ENCODE assay signal across 7 mouse cellular contexts in the genomic region with DNA sequence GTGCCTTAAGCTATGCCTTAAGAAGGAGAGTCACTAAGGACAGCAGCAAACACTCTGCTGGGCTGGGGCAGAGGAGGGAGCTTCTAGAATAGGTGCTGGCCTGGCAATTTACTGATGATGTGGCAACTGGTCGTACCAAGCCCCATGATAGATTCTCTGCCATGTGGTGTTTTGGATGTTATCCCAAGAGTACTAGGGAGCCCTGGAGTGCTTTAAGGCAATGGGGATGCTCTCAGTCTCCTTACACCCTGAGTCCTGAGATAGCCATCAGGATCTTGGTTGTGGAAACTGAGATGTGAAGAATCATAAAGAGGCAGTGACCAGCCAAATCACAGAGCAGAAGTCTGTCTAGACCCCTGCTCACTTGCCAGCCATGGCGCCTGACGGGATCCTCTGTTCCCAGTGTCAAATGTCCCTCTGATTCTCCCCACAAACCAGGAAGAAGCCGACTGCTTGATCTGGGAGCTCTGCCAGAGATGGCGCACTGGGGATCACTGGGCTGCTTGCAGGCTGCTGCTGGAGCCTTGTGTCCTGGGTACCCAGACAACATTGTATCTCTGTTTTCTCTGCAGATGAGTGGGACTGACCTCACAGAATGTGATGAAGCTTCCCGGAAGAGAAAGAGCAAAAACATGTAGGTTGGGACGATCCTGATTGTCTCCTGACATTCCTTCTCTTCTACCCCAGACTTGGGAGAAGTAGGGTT.
DNase-seq lines count a peak whose midpoint lies in the region; ATAC-seq lines count a peak whose summit lies in the region.

No protein-coding gene starts in this region.

- DNase-seq in limb, embryonic 10.5 days (ENCODE audit: low spot score): no peak
- DNase-seq in cerebellum, adult 18-20 months: peak; percentile 67 to 75
- no peak for DNase-seq in heart, embryonic 10.5 days (ENCODE audit: low spot score)
- peak; percentile 41 to 42 for DNase-seq in left cerebral cortex, postnatal 14 days (ENCODE audit: low spot score in 2 of 2)
- DNase-seq in urinary bladder, adult 2 months (ENCODE audit: low spot score): no peak

- no peak overlapping the region for H3K4me2 ChIP-seq in limb, embryonic 13.5 days (replicated peaks)
- H3K4me2 ChIP-seq in liver, embryonic 12.5 days: no peak overlapping the region

- peak overlapping the region; percentile 25; the same call in 1 of the 2 replicates for H3K9ac ChIP-seq in limb, embryonic 13.5 days
- no peak overlapping the region for H3K9ac ChIP-seq in liver, embryonic 12.5 days

- H3K27ac ChIP-seq in limb, embryonic 13.5 days: peak overlapping the region; percentile 55; the same call in 1 of the 2 replicates
- no peak overlapping the region for H3K27ac ChIP-seq in limb, embryonic 10.5 days
- H3K27ac ChIP-seq in heart, embryonic 10.5 days: 0 out of 2 replicates have a peak overlapping the region, but pooled peaks have one; percentile 38
- no peak overlapping the region for H3K27ac ChIP-seq in liver, embryonic 12.5 days

- no peak for ATAC-seq in limb, embryonic 13.5 days (ENCODE audit: low FRiP score, low read depth)
- ATAC-seq in liver, embryonic 12.5 days: no peak

- H3K9me3 ChIP-seq in limb, embryonic 13.5 days: no peaks in the 10 kb centered on the region
- H3K9me3 ChIP-seq in limb, embryonic 10.5 days (replicated peaks): no peaks in the 10 kb centered on the region
- H3K9me3 ChIP-seq in heart, embryonic 10.5 days: no peaks in the 10 kb centered on the region
- no peaks in the 10 kb centered on the region for H3K9me3 ChIP-seq in liver, embryonic 12.5 days (replicated peaks)

- intact Hi-C loops in left cerebral cortex, postnatal 14 days (cut with DNase I): loop anchor here (1.0 to 5.0 kb wide), 3 partner anchors 64 to 425 kb away; no protein-coding TSS in a partner anchor

- H3K4me3 ChIP-seq in limb, embryonic 13.5 days: no peak overlapping the region
- H3K4me3 ChIP-seq in limb, embryonic 10.5 days: no peak overlapping the region
- H3K4me3 ChIP-seq in heart, embryonic 10.5 days: no peak overlapping the region
- H3K4me3 ChIP-seq in liver, embryonic 12.5 days: no peak overlapping the region

- 65% methylated on average over 7 of the region's 7 CpGs for WGBS in limb, embryonic 13.5 days
- 64% methylated on average over 7 of the region's 7 CpGs for WGBS in limb, embryonic 10.5 days
- 54% methylated on average over 7 of the region's 7 CpGs for WGBS in heart, embryonic 10.5 days
- 45% methylated on average over 7 of the region's 7 CpGs for WGBS in liver, embryonic 12.5 days (ENCODE audit: insufficient replicate concordance)

- peaks cover 58% of the 10 kb centered on the region for H3K4me1 ChIP-seq in limb, embryonic 13.5 days
- peaks cover 47% of the 10 kb centered on the region for H3K4me1 ChIP-seq in limb, embryonic 10.5 days
- peaks cover 81% of the 10 kb centered on the region for H3K4me1 ChIP-seq in heart, embryonic 10.5 days
- peaks cover 18% of the 10 kb centered on the region for H3K4me1 ChIP-seq in liver, embryonic 12.5 days

- H3K36me3 ChIP-seq in limb, embryonic 13.5 days: peaks cover 49% of the 10 kb centered on the region
- peaks cover 49% of the 10 kb centered on the region for H3K36me3 ChIP-seq in limb, embryonic 10.5 days
- peaks cover 31% of the 10 kb centered on the region for H3K36me3 ChIP-seq in heart, embryonic 10.5 days
- H3K36me3 ChIP-seq in liver, embryonic 12.5 days: peaks cover 5% of the 10 kb centered on the region; the same call in 1 of the 2 replicates

- no peaks in the 10 kb centered on the region for H3K27me3 ChIP-seq in limb, embryonic 13.5 days
- no peaks in the 10 kb centered on the region for H3K27me3 ChIP-seq in limb, embryonic 10.5 days (ENCODE audit: low read depth, poor library complexity, severe bottlenecking)
- H3K27me3 ChIP-seq in heart, embryonic 10.5 days (ENCODE audit: insufficient read depth, poor library complexity, severe bottlenecking): peaks cover 45% of the 10 kb centered on the region
- no peaks in the 10 kb centered on the region for H3K27me3 ChIP-seq in liver, embryonic 12.5 days (replicated peaks)

Comparison
In these comparisons a context has a peak if more than half of its experiments do, and no peak if none do; other contexts are left out.
1. H3K27ac ChIP-seq: peak in limb, embryonic 13.5 days (single experiment) and heart, embryonic 10.5 days (single experiment); none in limb, embryonic 10.5 days (single experiment) and liver, embryonic 12.5 days (single experiment).
2. DNase-seq: peak in cerebellum, adult 18-20 months (2 of 2) and left cerebral cortex, postnatal 14 days (2 of 2); none in limb, embryonic 10.5 days (single experiment), heart, embryonic 10.5 days (single experiment) and urinary bladder, adult 2 months (single experiment).